Mouse (Mus musculus) forebrain, embryonic 14.5 days (tissue): ENCODE results near the gene Lrmda. TPM values are rescaled to one million over a fixed set of nuclear protein-coding genes. Genes with fewer than 3 reads are reported as not detected.
A peak's percentile ranks its signal among the peaks of the same experiment; 100 is the strongest.

Source experiments
- ATAC-seq: fragments of 200-750 bp; cut with Nextera tagmentation; 2 replicates; pipeline ENCODE4 v1.8.0; 2017; ENCODE audit warnings: mild to moderate bottlenecking, moderate library complexity
- DNase-seq: peaks from one replicate; pipeline ENCODE4 v3.0.0-alpha.2; 2015; ENCODE audit warnings: low spot score
- H3K27ac ChIP-seq: fragments of 300-500 bp; sonication (generic); 2 replicates; pipeline ENCODE4 v1.5.1; 2014; ENCODE audit warnings: low read depth, mild to moderate bottlenecking, control low read depth, low read length, moderate library complexity
- H3K27me3 ChIP-seq: fragments of 300-500 bp; sonication (generic); replicated peaks from 2 replicates; pipeline ENCODE4 v1.6.1; 2014; ENCODE audit warnings: low read length, control low read depth, mixed read lengths; ENCODE audit not compliant: control insufficient read depth, insufficient read depth
- H3K36me3 ChIP-seq: fragments of 300-500 bp; sonication (generic); 2 replicates; pipeline ENCODE4 v1.6.1; 2014; ENCODE audit warnings: low read length, control low read depth; ENCODE audit not compliant: control insufficient read depth, insufficient read depth
- H3K4me1 ChIP-seq: fragments of 300-500 bp; sonication (generic); 2 replicates; pipeline ENCODE4 v1.6.1; 2014; ENCODE audit warnings: antibody characterized with exemption, low read length, control low read depth; ENCODE audit not compliant: control insufficient read depth, insufficient read depth
- H3K4me2 ChIP-seq: fragments of 300-500 bp; sonication (generic); 2 replicates; pipeline ENCODE4 v1.6.1; 2014; ENCODE audit warnings: mild to moderate bottlenecking, control low read depth, low read length
- H3K4me3 ChIP-seq: fragments of 300-500 bp; sonication (generic); 2 replicates; pipeline ENCODE4 v1.5.1; 2014; ENCODE audit warnings: low read depth, low read length, control low read depth
- H3K9ac ChIP-seq: fragments of 300-500 bp; sonication (generic); 2 replicates; pipeline ENCODE4 v1.6.1; 2014; ENCODE audit warnings: mild to moderate bottlenecking, low read length, control low read depth, moderate library complexity
- H3K9me3 ChIP-seq: fragments of 300-500 bp; sonication (generic); replicated peaks from 2 replicates; pipeline ENCODE4 v1.6.1; 2016; ENCODE audit warnings: low read length, control low read depth, mixed read lengths; ENCODE audit not compliant: control insufficient read depth
- WGBS: fragments of 180-500 bp; shearing (Covaris S2); extraction: QIAGEN DNeasy Blood & Tissue Kit; methylation state at CpG from one replicate; pipeline ENCODE4 v1.1.7; 2014; 5-methylcytosine and 5-hydroxymethylcytosine counted together
- polyA plus RNA-seq: library from polyadenylated mRNA; unstranded; fragments of >200 nt; fragmentation: Nextera tagmentation; extraction: Ambion mirVana; gene quantifications from 2 replicates; pipeline ENCODE4 v1.2.1, GENCODE M21; 2014

Lrmda gene
- polyA plus RNA-seq, 1 experiment from 2014 or later = not detected

DNA sequence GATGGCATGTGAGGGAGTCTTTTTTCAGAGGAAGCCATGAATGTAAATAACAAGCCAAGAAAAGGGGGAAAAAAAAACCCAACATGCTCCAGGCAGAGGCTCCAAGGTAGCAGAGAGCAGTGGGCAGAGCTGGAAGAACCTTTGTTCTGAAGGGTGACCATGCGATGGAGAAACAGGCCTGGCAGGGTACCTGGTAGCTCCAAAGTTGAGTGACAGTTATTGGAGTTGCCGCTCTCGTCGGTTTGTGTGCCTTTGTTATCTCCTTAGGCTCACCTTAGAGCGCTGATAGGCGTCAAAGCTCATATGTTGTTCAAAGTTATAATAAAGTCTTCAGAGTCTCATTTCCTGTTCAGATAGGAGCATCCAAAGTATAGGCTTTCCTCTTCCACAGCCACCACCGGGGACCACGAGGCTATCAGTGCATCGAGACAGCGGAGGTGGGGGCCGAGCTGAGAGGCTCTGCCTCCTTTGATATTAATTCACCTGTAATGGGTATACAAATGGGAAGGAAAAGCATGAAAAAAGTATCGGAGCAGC is 127.1 kb downstream of the Lrmda start:
- Histone ChIP-seq H3K4me3 (no peak overlapping the region), H3K9ac (no peak overlapping the region), H3K27me3 (peaks cover 11% of the 10 kb centered on the region), H3K27ac (no peak overlapping the region), H3K4me2 (no peak overlapping the region), H3K4me1 (peaks cover 3% of the 10 kb centered on the region; the same call in 1 of the 2 replicates), H3K9me3 (no peaks in the 10 kb centered on the region), H3K36me3 (no peaks in the 10 kb centered on the region)
- 92% methylated on average over 12 of the region's 12 CpGs for WGBS
- no peak for DNase-seq
- ATAC-seq = no peak

- H3K4me3 ChIP-seq = no peak overlapping the region
- H3K9ac ChIP-seq = no peak overlapping the region
- H3K9me3 ChIP-seq = no peaks in the 10 kb centered on the region
- H3K36me3 ChIP-seq = no peaks in the 10 kb centered on the region
- peak; percentile 32 for DNase-seq
- ATAC-seq = no peak
- H3K4me2 ChIP-seq = no peak overlapping the region
- no peak overlapping the region for H3K27ac ChIP-seq
- WGBS = 35% methylated on average over 4 of the region's 4 CpGs
- peaks cover 20% of the 10 kb centered on the region for H3K27me3 ChIP-seq
- H3K4me1 ChIP-seq = peaks cover 3% of the 10 kb centered on the region; the same call in 1 of the 2 replicates
Observed at GRCm38 (mm10) chr14:22147341-22148024, 128.0 kb downstream of the Lrmda start.

DNA sequence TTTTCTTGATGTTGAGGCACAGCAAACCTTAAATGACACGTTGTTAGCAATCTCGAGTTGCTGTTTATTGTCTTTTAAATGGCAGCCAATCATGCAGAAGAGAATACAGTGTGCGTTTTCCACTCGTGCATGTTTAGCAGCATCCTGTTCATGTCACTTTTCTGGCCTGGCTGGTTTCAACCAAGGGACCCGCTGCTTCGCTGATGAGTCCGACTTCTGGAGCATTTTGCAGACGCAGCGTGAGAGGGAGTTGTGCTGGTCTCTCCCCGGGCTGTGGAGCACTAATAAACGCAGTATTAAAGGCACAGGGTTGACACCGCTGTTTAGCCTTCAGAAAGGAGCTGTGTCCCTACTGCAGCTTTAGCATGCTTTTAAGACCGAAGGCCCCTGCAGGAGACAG is 133.2 kb downstream of the Lrmda start:
- Histone ChIP-seq H3K4me3 (no peak overlapping the region), H3K4me2 (peak overlapping the region; percentile 18), H3K27ac (no peak overlapping the region), H3K9ac (no peak overlapping the region), H3K9me3 (no peaks in the 10 kb centered on the region), H3K36me3 (no peaks in the 10 kb centered on the region), H3K4me1 (peaks cover 6% of the 10 kb centered on the region; the same call in 1 of the 2 replicates), H3K27me3 (peaks cover 55% of the 10 kb centered on the region)
- WGBS = 29% methylated on average over 13 of the region's 13 CpGs
- ATAC-seq = peak; percentile 12; the same call in 1 of the 2 replicates
- DNase-seq = peak; percentile 39

DNA sequence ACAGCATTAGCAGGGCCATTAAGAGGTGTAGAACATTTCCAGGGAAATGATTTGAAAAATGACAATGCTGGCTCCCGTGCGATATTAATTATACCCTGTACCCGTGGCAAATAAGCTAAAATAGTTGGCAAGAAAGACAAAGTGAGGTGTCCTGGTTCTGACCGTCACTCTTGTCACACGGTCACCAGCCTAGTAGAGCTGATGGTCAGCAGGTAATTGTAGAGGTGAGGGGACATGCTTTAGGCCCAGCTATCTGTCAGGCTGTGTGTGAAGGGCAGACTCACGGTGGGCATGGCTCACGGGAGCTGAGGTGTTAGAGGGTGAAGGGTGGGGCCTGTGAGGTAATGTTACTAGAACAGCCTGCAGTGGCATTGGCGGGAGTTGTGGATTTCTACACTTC is 134.6 kb downstream of the Lrmda start:
- H3K9me3 ChIP-seq = no peaks in the 10 kb centered on the region
- ATAC-seq (no peak), DNase-seq (no peak)
- no peak overlapping the region for H3K27ac ChIP-seq
- peaks cover 5% of the 10 kb centered on the region; the same call in 1 of the 2 replicates for H3K4me1 ChIP-seq
- H3K4me2 ChIP-seq = no peak overlapping the region
- H3K4me3 ChIP-seq = no peak overlapping the region
- peaks cover 66% of the 10 kb centered on the region for H3K27me3 ChIP-seq
- 84% methylated on average over 8 of the region's 8 CpGs for whole genome bisulfite sequencing
- no peaks in the 10 kb centered on the region for H3K36me3 ChIP-seq
- no peak overlapping the region for H3K9ac ChIP-seq

DNA sequence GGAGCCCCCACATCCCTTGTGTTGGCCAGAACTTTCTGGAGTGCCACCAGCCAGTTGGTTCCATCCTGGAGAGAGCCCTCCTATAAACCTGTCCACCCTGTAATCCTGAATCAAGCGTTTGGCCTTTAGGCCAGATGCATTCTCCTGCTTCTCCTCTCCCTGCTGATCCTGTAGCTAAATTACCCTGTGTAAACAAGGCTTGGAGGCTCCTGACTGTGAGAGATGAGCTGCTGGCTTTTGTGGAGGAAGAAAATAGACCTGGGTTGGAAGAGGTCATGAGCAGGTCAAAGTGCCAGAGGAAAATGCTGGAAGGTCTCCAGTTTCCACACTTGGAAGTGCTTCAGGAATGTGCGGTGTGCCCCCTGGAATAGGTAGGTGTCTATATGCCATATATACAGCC is 135.5 kb downstream of the Lrmda start:
- DNase-seq (no peak), ATAC-seq (no peak)
- Histone ChIP-seq H3K4me1 (peaks cover 5% of the 10 kb centered on the region; the same call in 1 of the 2 replicates), H3K36me3 (no peaks in the 10 kb centered on the region), H3K27me3 (peaks cover 67% of the 10 kb centered on the region), H3K27ac (no peak overlapping the region), H3K4me2 (no peak overlapping the region), H3K9ac (no peak overlapping the region), H3K9me3 (no peaks in the 10 kb centered on the region), H3K4me3 (no peak overlapping the region)
- WGBS = 44% methylated on average over 2 of the region's 2 CpGs

GRCm38 (mm10) chr14:22155512-22156026 is 136.1 kb downstream of the Lrmda start:
- Histone ChIP-seq H3K9me3 (no peaks in the 10 kb centered on the region), H3K27me3 (peaks cover 69% of the 10 kb centered on the region), H3K9ac (no peak overlapping the region), H3K27ac (no peak overlapping the region), H3K4me2 (no peak overlapping the region), H3K4me1 (peaks cover 5% of the 10 kb centered on the region; the same call in 1 of the 2 replicates), H3K4me3 (no peak overlapping the region), H3K36me3 (no peaks in the 10 kb centered on the region)
- ATAC-seq (no peak), DNase-seq (peak; percentile 53)
- WGBS = 4% methylated on average over 4 of the region's 4 CpGs

DNA sequence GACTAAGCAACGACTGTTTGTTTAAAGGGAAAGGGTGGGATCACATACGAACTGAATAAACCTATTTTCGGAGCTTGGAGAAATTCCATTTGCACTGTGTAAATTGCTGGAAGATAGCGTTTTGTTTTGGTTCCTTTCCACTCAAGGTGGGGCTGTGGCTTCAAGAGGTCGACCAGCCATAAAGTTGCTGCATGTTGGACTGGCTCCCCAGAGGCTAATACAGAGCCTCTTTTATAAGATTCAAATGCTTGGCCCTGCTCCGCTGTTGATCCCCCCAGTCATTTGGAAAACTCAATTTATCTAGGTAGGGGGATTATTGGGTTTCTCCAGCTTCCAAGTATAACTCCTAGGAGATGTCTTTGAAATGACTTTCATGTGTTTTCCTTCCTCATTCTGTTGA is 137.5 kb downstream of the Lrmda start:
- no peak for ATAC-seq
- no peak overlapping the region for H3K4me2 ChIP-seq

DNA sequence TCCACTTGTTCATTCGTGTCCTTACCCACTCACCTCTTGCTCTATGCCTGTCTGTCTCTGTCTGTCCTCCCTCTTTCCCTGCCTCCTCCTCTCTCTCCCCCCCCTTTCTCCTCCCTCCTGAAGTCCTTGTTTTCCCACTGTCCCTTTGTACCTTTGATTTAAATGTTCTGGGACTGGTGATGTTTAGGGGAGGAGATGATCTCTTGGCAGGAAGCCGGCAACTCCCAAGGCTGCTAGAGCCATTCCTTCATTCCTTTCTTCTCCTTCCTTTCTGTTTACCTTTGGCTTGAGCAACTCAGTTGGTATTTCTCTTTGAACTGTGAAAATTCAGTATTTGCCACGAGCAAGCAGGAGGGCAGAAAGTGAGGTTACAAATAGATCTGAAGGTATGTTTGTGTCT is 141.9 kb downstream of the Lrmda start:
- H3K4me3 ChIP-seq = no peak overlapping the region
- no peak overlapping the region for H3K4me2 ChIP-seq
- no peak for DNase-seq
- H3K4me1 ChIP-seq = no peaks in the 10 kb centered on the region
- WGBS = 43% methylated on average over 3 of the region's 3 CpGs
- H3K9ac ChIP-seq = no peak overlapping the region
- no peak for ATAC-seq
- no peaks in the 10 kb centered on the region for H3K36me3 ChIP-seq
- H3K27me3 ChIP-seq = peaks cover 41% of the 10 kb centered on the region
- no peaks in the 10 kb centered on the region for H3K9me3 ChIP-seq
- no peak overlapping the region for H3K27ac ChIP-seq

More for the DNA sequence above, 137.5 kb downstream of the Lrmda start:
- Histone ChIP-seq H3K4me1 (peaks cover 5% of the 10 kb centered on the region; the same call in 1 of the 2 replicates), H3K27ac (no peak overlapping the region), H3K4me3 (no peak overlapping the region), H3K36me3 (no peaks in the 10 kb centered on the region), H3K27me3 (peaks cover 62% of the 10 kb centered on the region), H3K9me3 (no peaks in the 10 kb centered on the region), H3K9ac (no peak overlapping the region)
- 70% methylated on average over 6 of the region's 6 CpGs for WGBS
- DNase-seq = no peak

- Histone ChIP-seq H3K36me3 (no peaks in the 10 kb centered on the region), H3K4me1 (0 out of 2 replicates have a peak, but pooled peaks cover 3% of the 10 kb centered on the region), H3K4me3 (no peak overlapping the region), H3K27ac (no peak overlapping the region), H3K4me2 (no peak overlapping the region), H3K9ac (no peak overlapping the region), H3K27me3 (peaks cover 35% of the 10 kb centered on the region), H3K9me3 (no peaks in the 10 kb centered on the region)
- DNase-seq = no peak
- ATAC-seq = no peak
- 80% methylated on average over 7 of the region's 7 CpGs for WGBS
Observed at GRCm38 (mm10) chr14:22167285-22167684, 147.8 kb downstream of the Lrmda start.
